Mouse (Mus musculus) brain, embryonic 14.5 days (tissue): Measurements from ENCODE around the gene Rad54l2.

Experiments
- CTCF ChIP-seq: fragments of 200-500 bp; IDR thresholded peaks from 2 replicates; pipeline ENCODE4 v1.5.1; 2012; ENCODE audit warnings: inconsistent platforms, mild to moderate bottlenecking, moderate library complexity, borderline replicate concordance; ENCODE audit not compliant: insufficient read depth, insufficient read length; ENCODE audit errors: extremely low read depth
- POLR2A ChIP-seq: fragments of 200-500 bp; IDR thresholded peaks from 2 replicates; pipeline ENCODE4 v1.6.1; 2012; ENCODE audit warnings: mild to moderate bottlenecking, inconsistent platforms, borderline replicate concordance; ENCODE audit not compliant: poor library complexity, insufficient read depth, insufficient read length, severe bottlenecking; ENCODE audit errors: extremely low read depth

- TF ChIP-seq CTCF: no peak
- no peak for TF ChIP-seq POLR2A
Measured at GRCm38 (mm10) chr9:106657592-106657991, 131.4 kb downstream of the Rad54l2 start.
